Mouse (Mus musculus): ENCODE measurements at regions not wholly inside any gene's neighbourhood (a gene's known extent, or its start where the extent isn't known, plus 50 kb on each side); places are given as distances from the start of the nearest gene placed in this dataset.

- TF ChIP-seq CTCF (IDR thresholded peaks at IDR 0.05; ENCODE audit: low read depth) (no peak), EP300 (IDR thresholded peaks at IDR 0.05; ENCODE audit: low read depth) (no peak)
These were observed 226.1 kb downstream of the Cog6 start for GRCm38 (mm10) chr3:52790942-52791341.

Data from liver, postnatal 0 days (tissue).